Mouse (Mus musculus) B cell, adult (primary cell): ENCODE results near the gene Gm15093. TPM values are rescaled to one million over a fixed set of nuclear protein-coding genes. Genes with fewer than 3 reads are reported as not detected.

ENCODE experiments used
- total RNA-seq: library from RNA; stranded (reverse); gene quantifications from 4 replicates; pipeline ENCODE4 v1.2.4, GENCODE M21; 2023; ENCODE audit not compliant: inconsistent age

Gene Gm15093
- not detected in 4 replicates for total RNA-seq

DNA sequence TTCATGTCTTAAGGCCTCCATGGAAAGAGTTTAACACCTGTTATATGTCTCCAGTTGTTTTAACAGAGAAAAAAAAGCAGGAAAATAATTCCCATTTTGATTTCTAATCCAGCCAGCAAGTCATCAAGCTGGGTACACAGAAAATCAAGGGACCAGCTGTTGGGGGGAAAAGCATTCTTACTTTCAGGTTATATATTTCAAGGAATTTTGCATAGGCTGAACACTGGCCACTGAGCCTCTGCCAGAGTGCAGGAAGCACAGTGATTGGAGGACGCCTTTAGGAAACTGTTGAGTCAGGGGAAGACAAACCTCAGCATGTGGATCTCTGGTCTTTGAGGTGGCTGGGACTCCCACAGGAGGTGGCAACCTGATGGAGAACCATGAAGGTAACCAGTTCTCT, at the start of gene Gm15093:
Gene Gm15093 (plus strand): TSS at position 301 of the 400 bp plus-strand sequence.

Other genes with a start within 250 kb of the Gm15093 start
- gene Ott, start 198.1 kb upstream of the Gm15093 start, total RNA-seq: not detected in 4 replicates
- not detected in 4 replicates for gene Gm15085, start 175.2 kb downstream of the Gm15093 start, total RNA-seq